In the genomic region with DNA sequence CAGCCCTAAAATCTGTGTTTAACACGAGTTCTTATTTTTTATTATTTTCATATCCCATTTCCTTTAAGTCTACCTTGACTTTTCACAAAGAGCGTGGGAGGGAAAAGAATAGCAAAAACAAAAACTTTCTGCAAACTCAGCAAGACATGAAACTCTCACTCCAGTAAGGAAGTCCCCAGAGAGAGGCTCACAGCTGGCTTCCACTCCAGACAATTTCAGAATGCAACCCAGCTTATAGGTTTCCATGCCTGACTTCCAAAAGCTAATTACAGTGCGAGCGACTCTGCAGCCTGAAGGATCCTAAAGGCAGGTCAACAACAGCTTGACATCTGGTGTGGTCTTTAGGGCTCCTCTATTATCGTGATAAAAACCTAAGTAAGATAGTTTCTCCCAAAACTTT, we compare ENCODE assay signal across 12 mouse cellular contexts.
A peak's percentile ranks its signal among the peaks of the same experiment; 100 is the strongest.
DNase-seq lines count a peak whose midpoint lies in the region; ATAC-seq and TF ChIP-seq lines count a peak whose summit lies in the region.
"Had no signal": no experiment of that assay in that cellular context is flagged by ENCODE, and none has a peak within 500 bp of the region (broad histone marks: within the 10 kb centered on the region; RNA-seq: fewer than 3 reads in every experiment).

No protein-coding gene starts in this region.

- no peak overlapping the region for H3K4me2 ChIP-seq in kidney, embryonic 16.5 days (replicated peaks; ENCODE audit: low read depth, low read length)
- H3K4me2 ChIP-seq in midbrain, embryonic 15.5 days = no peak overlapping the region

- H3K27me3 ChIP-seq in kidney, embryonic 16.5 days (ENCODE audit: insufficient read depth, low read length) = no peaks in the 10 kb centered on the region
- H3K27me3 ChIP-seq in spleen, adult 2 months (ENCODE audit: control insufficient read depth, insufficient read depth, low read length) = no peaks in the 10 kb centered on the region
- no peaks in the 10 kb centered on the region for H3K27me3 ChIP-seq in midbrain, embryonic 15.5 days (replicated peaks)

- TF ChIP-seq CTCF in gastrocnemius, adult 2 months (IDR thresholded peaks at IDR 0.05) = no peak
- TF ChIP-seq CTCF in spleen, adult 2 months (IDR thresholded peaks at IDR 0.05; ENCODE audit: extremely low read depth, insufficient read depth, insufficient read length, insufficient replicate concordance) = no peak

- peak overlapping the region; percentile 13; the same call in 1 of the 2 replicates for H3K4me3 ChIP-seq in gastrocnemius, adult 2 months
- H3K4me3 ChIP-seq in kidney, embryonic 16.5 days (ENCODE audit: low read length) = no peak overlapping the region
- H3K4me3 ChIP-seq in spleen, adult 2 months (ENCODE audit: extremely low read depth, insufficient read depth, insufficient read length) = no peak overlapping the region
- H3K4me3 ChIP-seq in midbrain, embryonic 15.5 days = no peak overlapping the region

- peaks cover 10% of the 10 kb centered on the region; the same call in 1 of the 2 replicates for H3K4me1 ChIP-seq in kidney, embryonic 16.5 days (ENCODE audit: insufficient read depth, low read length)
- no peaks in the 10 kb centered on the region for H3K4me1 ChIP-seq in spleen, adult 2 months (ENCODE audit: control insufficient read depth, insufficient read depth, insufficient read length)
- H3K4me1 ChIP-seq in midbrain, embryonic 15.5 days = no peaks in the 10 kb centered on the region

- 0 out of 2 replicates have a peak, but pooled peaks cover 3% of the 10 kb centered on the region for H3K36me3 ChIP-seq in kidney, embryonic 16.5 days (ENCODE audit: insufficient read depth, low read length)
- H3K36me3 ChIP-seq in spleen, adult 2 months (ENCODE audit: control insufficient read depth, insufficient read depth, low read length) = no peaks in the 10 kb centered on the region
- no peaks in the 10 kb centered on the region for H3K36me3 ChIP-seq in midbrain, embryonic 15.5 days (replicated peaks)

- WGBS in kidney, embryonic 16.5 days = 58% methylated on average over 5 of the region's 5 CpGs
- WGBS in spleen, adult 2 months = 76% methylated on average over 5 of the region's 5 CpGs
- WGBS in midbrain, embryonic 15.5 days = 62% methylated on average over 5 of the region's 5 CpGs

- peak overlapping the region; percentile 58 for H3K27ac ChIP-seq in gastrocnemius, adult 2 months
- H3K27ac ChIP-seq in kidney, embryonic 16.5 days (ENCODE audit: low read length) = peak overlapping the region; percentile 63; the same call in 1 of the 2 replicates
- H3K27ac ChIP-seq in spleen, adult 2 months (ENCODE audit: insufficient read depth, low read length) = peak overlapping the region; percentile 68
- H3K27ac ChIP-seq in midbrain, embryonic 15.5 days = no peak overlapping the region

- no peak for DNase-seq in gastrocnemius, adult 2 months
- DNase-seq in gastrocnemius, postnatal 14 days = no peak
- no peak for DNase-seq in kidney, postnatal 14 days
- no peak for DNase-seq in spleen, adult 2 months (ENCODE audit: low read depth in 1 of 2, low spot score in 2 of 2)
- no peak for DNase-seq in spleen, postnatal 10 days (ENCODE audit: low spot score in 2 of 2)
- no peak for DNase-seq in MN1 (ENCODE audit: low spot score)
- DNase-seq: B cell, adult 2 months; midbrain, embryonic 14.5 days; right cerebral cortex, postnatal 14 days had no signal

- H3K9me3 ChIP-seq in kidney, embryonic 16.5 days (ENCODE audit: low read length) = peaks cover 6% of the 10 kb centered on the region; the same call in 1 of the 2 replicates
- no peaks in the 10 kb centered on the region for H3K9me3 ChIP-seq in midbrain, embryonic 15.5 days

- no peak for ATAC-seq in kidney, embryonic 16.5 days (ENCODE audit: low FRiP score, low TSS enrichment)
- ATAC-seq in midbrain, embryonic 15.5 days (replicated peaks) = no peak
- ATAC-seq: forebrain, embryonic 16.5 days had no signal

- H3K9ac ChIP-seq in kidney, embryonic 16.5 days (replicated peaks; ENCODE audit: low read length) = no peak overlapping the region
- no peak overlapping the region for H3K9ac ChIP-seq in midbrain, embryonic 15.5 days

- no peak for TF ChIP-seq POLR2A in spleen, adult 2 months (IDR thresholded peaks at IDR 0.05; ENCODE audit: low read depth, low read length)

- intact Hi-C loops in gastrocnemius, adult 2 months (cut with DNase I) = no loop called here
- intact Hi-C loops in gastrocnemius, postnatal 14 days (cut with DNase I; ENCODE audit: low total_unique reads) = no loop called here
